Mouse (Mus musculus) neutrophil, adult 5-6 weeks (primary cell): ENCODE data around the gene Chn1. TPM values are rescaled to one million over a fixed set of nuclear protein-coding genes. Genes with fewer than 3 reads are reported as not detected.

ENCODE experiments used
- ATAC-seq: fragments of 151-379, 151-347 bp; 2 replicates; pipeline ENCODE4 v1.8.0; 2017; ENCODE audit warnings: mild to moderate bottlenecking, moderate TSS enrichment; ENCODE audit not compliant: insufficient number of reproducible peaks, poor library complexity, low FRiP score, severe bottlenecking; ENCODE audit errors: extremely low read depth
- total RNA-seq: library from RNA; stranded (forward); fragments of 200-1000 nt; gene quantifications from 2 replicates; pipeline ENCODE4 v1.2.3, GENCODE M21; 2017

The Chn1 gene
- total RNA-seq, 1 experiment from 2014 or later = not detected

- no peak for ATAC-seq
These were observed 119.5 kb downstream of the Chn1 start for GRCm38 (mm10) chr2:73655663-73656062.

GRCm38 (mm10) chr2:73654892-73655243 lies 120.3 kb downstream of the Chn1 start:
- ATAC-seq = no peak

GRCm38 (mm10) chr2:73654059-73654891 lies 120.9 kb downstream of the Chn1 start:
- no peak for ATAC-seq

GRCm38 (mm10) chr2:73637688-73638087 lies 137.5 kb downstream of the Chn1 start:
- ATAC-seq = no peak

- no peak for ATAC-seq
These were observed 138.8 kb downstream of the Chn1 start for GRCm38 (mm10) chr2:73636387-73636786.

GRCm38 (mm10) chr2:73631816-73632215 lies 143.3 kb downstream of the Chn1 start:
- no peak for ATAC-seq

GRCm38 (mm10) chr2:73618486-73619052 lies 156.6 kb downstream of the Chn1 start:
- ATAC-seq = no peak

- no peak for ATAC-seq
These were observed 158.6 kb downstream of the Chn1 start for GRCm38 (mm10) chr2:73616434-73617057.

GRCm38 (mm10) chr2:73615456-73615855 lies 159.7 kb downstream of the Chn1 start:
- no peak for ATAC-seq

- no peak for ATAC-seq
These were observed 160.8 kb downstream of the Chn1 start for GRCm38 (mm10) chr2:73614303-73614702.

- no peak for ATAC-seq
These were observed 162.2 kb downstream of the Chn1 start for GRCm38 (mm10) chr2:73612941-73613340.

GRCm38 (mm10) chr2:73612367-73612914 lies 162.7 kb downstream of the Chn1 start:
- no peak for ATAC-seq

GRCm38 (mm10) chr2:73611798-73612197 lies 163.3 kb downstream of the Chn1 start:
- ATAC-seq = no peak

GRCm38 (mm10) chr2:73609724-73610210 lies 165.4 kb downstream of the Chn1 start:
- no peak for ATAC-seq

- no peak for ATAC-seq
These were observed 166.0 kb downstream of the Chn1 start for GRCm38 (mm10) chr2:73609067-73609723.

- ATAC-seq = no peak
These were observed 166.8 kb downstream of the Chn1 start for GRCm38 (mm10) chr2:73608391-73608790.

GRCm38 (mm10) chr2:73607609-73608008 lies 167.5 kb downstream of the Chn1 start:
- ATAC-seq = no peak

- ATAC-seq = no peak
These were observed 168.0 kb downstream of the Chn1 start for GRCm38 (mm10) chr2:73607146-73607545.

- no peak for ATAC-seq
These were observed 168.5 kb downstream of the Chn1 start for GRCm38 (mm10) chr2:73606616-73607015.
